Mouse (Mus musculus) ES-E14 (cell line): ENCODE measurements around the gene Slit1. TPM values are rescaled to one million over a fixed set of nuclear protein-coding genes. Genes with fewer than 3 reads are reported as not detected.

Experiments used
- DNase-seq: peaks from one replicate; pipeline ENCODE4 v3.0.0-alpha.2; 2013; ENCODE audit warnings: low read depth, low spot score
- H3K27ac ChIP-seq: 2 replicates; pipeline ENCODE4 v1.5.1; 2012; ENCODE audit warnings: low read depth, mild to moderate bottlenecking, low read length, moderate library complexity, mixed read lengths; ENCODE audit not compliant: poor library complexity, insufficient read depth, severe bottlenecking
- H3K36me3 ChIP-seq: 2 replicates; pipeline ENCODE4 v1.6.1; 2012; ENCODE audit warnings: mild to moderate bottlenecking, low read length, moderate library complexity, mixed read lengths; ENCODE audit not compliant: control insufficient read depth, poor library complexity, insufficient read depth, severe bottlenecking
- H3K4me1 ChIP-seq, 2 experiments: fragments of 150-350 bp in 1 of 2; sonication (generic) in 1 of 2; 2 replicates each; pipeline ENCODE4 v1.6.1; 2012; ENCODE audit warnings: low read length in 2 of 2, mild to moderate bottlenecking in 1 of 2, mixed read lengths in 1 of 2; ENCODE audit not compliant: control insufficient read depth in 2 of 2, insufficient read depth in 2 of 2, poor library complexity in 1 of 2
- H3K4me3 ChIP-seq, 2 experiments: fragments of 150-350 bp in 1 of 2; sonication (generic) in 1 of 2; 2 replicates each; pipeline ENCODE4 v1.5.1; 2012; ENCODE audit warnings: low read length in 2 of 2, low read depth in 1 of 2, mild to moderate bottlenecking in 1 of 2, mixed read lengths in 1 of 2; ENCODE audit not compliant: insufficient read depth in 1 of 2, poor library complexity in 1 of 2, severe bottlenecking in 1 of 2
- H3K9ac ChIP-seq: 2 replicates; pipeline ENCODE4 v1.6.1; 2012; ENCODE audit warnings: low read depth, mild to moderate bottlenecking, low read length, mixed read lengths; ENCODE audit not compliant: poor library complexity, insufficient read depth, severe bottlenecking
- H3K9me3 ChIP-seq: fragments of 150-350 bp; sonication (generic); 2 replicates; pipeline ENCODE4 v1.6.1; 2012; ENCODE audit warnings: low read depth, mild to moderate bottlenecking, low read length; ENCODE audit not compliant: control insufficient read depth, insufficient read depth
- CHD2 ChIP-seq: IDR thresholded peaks from 2 replicates; pipeline ENCODE4 v1.6.1; 2014; ENCODE audit warnings: mild to moderate bottlenecking, low read depth, low read length, inconsistent platforms
- HCFC1 ChIP-seq: IDR thresholded peaks from 2 replicates; pipeline ENCODE4 v1.6.1; 2012; ENCODE audit warnings: low read length, inconsistent platforms, borderline replicate concordance; ENCODE audit not compliant: insufficient read depth
- MAFK ChIP-seq: IDR thresholded peaks from 2 replicates; pipeline ENCODE4 v1.6.1; 2014; ENCODE audit warnings: mild to moderate bottlenecking, low read depth, low read length, inconsistent platforms; ENCODE audit not compliant: insufficient read depth
- ZC3H11A ChIP-seq: IDR thresholded peaks from 2 replicates; pipeline ENCODE4 v1.6.1; 2012; ENCODE audit warnings: low read depth, mild to moderate bottlenecking, inconsistent platforms, low read length, borderline replicate concordance
- ZNF384 ChIP-seq: IDR thresholded peaks from 2 replicates; pipeline ENCODE4 v1.6.1; 2012; ENCODE audit warnings: low read depth, low read length, inconsistent platforms
- in situ Hi-C, 2 experiments: fragments of 600-800 bp; cut with MboI; formaldehyde crosslinking; loops; one replicate each; pipeline ENCODE4 v1.15.1; 2025; ENCODE audit warnings: low sequenced_read_pairs in 2 of 2, inconsistent platforms in 1 of 2; ENCODE audit not compliant: unreplicated experiment in 2 of 2
- total RNA-seq: library from RNA; depleted of rRNA; stranded (reverse); fragments of 300-350 nt; gene quantifications from 2 replicates; pipeline ENCODE4 v1.2.3, GENCODE M21; 2012

Slit1 gene
- total RNA-seq, 1 experiment = 1.4 TPM

DNA sequence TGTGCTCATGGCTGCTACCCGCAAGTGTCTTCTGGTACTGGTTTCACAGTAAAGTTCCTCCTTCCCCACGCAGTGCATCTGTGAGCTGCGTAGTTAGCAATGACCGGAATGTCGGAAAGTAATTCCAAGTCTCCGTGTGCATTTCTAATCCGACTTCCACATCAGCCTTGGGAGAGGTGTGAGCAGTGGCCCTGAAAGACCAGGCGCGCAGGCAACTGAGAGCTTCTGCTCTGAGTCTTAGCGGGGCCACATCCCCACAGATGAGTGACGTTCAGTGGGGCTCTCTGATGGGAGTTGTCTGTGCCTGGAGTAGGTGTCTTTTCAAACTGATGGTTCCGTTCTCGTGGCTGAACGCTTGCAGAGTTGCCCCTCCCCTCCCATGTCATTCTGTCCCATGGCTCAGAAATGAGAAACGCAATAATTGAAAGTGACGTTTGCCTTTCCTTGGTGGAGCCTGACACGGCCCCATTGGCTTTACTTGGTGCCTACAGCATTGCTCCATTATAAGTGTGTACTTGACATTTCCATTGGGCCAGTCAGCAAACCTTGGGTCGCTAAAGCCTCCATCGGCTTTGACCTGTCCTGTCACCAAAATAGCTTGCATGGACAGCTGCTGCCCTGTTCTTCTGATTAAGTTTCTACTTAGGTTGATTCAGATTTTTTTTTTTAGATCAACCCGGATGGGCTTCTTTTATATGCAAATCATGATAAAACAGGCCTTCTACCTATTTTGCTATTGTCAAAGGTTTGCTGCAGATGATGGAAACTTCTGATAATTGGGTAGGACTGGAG is 155.8 kb downstream of the Slit1 start:
- Histone ChIP-seq H3K27ac (no peak overlapping the region; the same call in 1 of the 2 replicates), H3K36me3 (peaks cover 28% of the 10 kb centered on the region), H3K9me3 (no peaks in the 10 kb centered on the region), H3K9ac (no peak overlapping the region), H3K4me1 (no peaks in the 10 kb centered on the region), H3K4me3 (no peak overlapping the region)
- no peak for DNase-seq
- no peak for TF ChIP-seq CHD2
- TF ChIP-seq MAFK = no peak
- TF ChIP-seq ZNF384 = no peak
- TF ChIP-seq ZC3H11A = no peak
- TF ChIP-seq HCFC1 = no peak
- in situ Hi-C loops = no loop called here

DNA sequence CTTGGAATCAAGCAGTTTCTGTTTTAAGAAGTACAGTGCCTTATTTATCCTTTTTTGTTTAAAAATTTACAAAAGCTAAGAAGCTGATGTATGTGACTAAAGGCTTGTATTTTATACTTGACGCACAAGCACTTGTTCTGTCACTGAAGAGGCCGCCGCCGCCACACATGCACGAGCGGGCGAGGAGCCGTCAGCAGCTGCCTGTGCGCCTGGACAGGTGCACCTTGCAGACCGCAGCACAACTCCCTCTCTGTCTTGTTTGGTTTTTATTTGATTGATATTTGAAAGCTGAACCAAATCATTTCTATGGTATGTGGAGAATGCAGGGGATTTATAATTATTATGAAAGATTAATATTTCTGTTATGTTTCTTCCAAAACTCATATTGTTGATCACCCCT is 156.7 kb downstream of the Slit1 start:
- no peaks in the 10 kb centered on the region for H3K4me1 ChIP-seq
- no peak overlapping the region for H3K27ac ChIP-seq
- H3K9ac ChIP-seq = no peak overlapping the region
- no peak overlapping the region for H3K4me3 ChIP-seq
- in situ Hi-C loops = no loop called here
- no peak for DNase-seq
- peaks cover 36% of the 10 kb centered on the region for H3K36me3 ChIP-seq
- H3K9me3 ChIP-seq = no peaks in the 10 kb centered on the region
- TF ChIP-seq CHD2 (no peak), ZNF384 (no peak), MAFK (no peak), HCFC1 (no peak), ZC3H11A (no peak)

DNA sequence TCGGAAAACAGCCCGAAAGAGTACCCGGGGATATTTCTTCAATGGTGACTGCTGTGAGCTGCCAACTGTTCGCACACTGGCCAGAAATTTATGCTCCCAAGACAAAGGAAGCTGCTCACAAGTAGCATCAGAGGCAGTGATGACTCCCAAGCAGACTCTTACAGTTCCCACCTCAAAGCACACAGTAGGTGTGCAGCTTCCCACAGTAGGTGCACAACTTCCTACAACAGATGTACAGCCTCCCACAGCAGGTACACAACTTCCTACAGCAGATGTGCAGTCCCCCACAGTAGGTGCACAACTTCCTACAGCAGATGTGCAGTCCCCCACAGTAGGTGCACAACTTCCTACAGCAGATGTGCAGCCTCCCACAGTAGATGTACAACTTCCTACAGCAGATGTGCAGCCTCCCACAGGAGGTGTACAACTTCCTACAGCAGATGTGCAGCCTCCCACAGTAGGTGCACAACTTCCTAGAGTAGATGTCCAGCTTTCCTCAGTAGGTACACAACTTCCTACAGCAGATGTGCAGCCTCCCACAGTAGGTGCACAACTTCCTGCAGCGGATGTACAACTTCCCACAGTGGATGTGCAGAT is 160.4 kb downstream of the Slit1 start:
- no peaks in the 10 kb centered on the region for H3K9me3 ChIP-seq
- in situ Hi-C loops = no loop called here
- H3K4me1 ChIP-seq = no peaks in the 10 kb centered on the region
- no peak overlapping the region for H3K4me3 ChIP-seq
- H3K27ac ChIP-seq = no peak overlapping the region
- DNase-seq = no peak
- peaks cover 35% of the 10 kb centered on the region for H3K36me3 ChIP-seq
- H3K9ac ChIP-seq = no peak overlapping the region
- TF ChIP-seq ZC3H11A (no peak), MAFK (no peak), ZNF384 (no peak), HCFC1 (no peak), CHD2 (no peak)

DNA sequence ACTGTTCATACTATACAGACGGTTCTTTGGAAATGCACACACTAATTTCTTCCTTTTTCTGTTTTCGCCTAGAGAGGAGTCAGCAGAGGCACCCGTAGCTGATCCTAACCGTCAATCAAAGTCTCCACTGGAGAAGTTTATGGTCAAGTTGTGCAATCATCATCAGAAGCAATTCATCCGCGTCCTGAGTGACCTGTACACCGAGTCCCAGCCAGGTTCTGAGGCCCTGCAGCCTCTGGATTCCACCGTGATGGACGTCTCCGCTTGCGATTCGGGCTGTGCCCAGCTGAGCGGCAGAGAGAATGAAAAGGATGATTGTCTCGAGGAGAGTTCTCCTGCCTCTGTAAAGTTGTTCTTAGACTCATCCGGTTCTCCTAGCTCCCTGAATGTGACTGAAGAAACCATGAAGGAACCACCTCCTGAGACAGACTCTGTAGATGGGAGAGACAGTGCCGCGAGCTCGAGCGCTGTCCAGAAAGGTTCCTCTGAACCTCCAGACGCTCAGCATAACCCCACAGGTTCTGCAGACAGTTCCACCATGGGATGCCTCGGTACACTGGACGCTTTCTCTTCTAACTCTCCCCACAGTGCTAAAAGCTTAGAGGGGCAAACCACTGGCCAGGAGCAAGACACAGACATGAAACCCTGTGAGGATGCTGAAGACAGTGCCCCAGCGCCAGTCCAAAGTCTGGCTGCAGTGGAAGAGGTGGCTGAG is 161.6 kb downstream of the Slit1 start, which contains the start of gene Gm340:
TSS of gene Gm340 (plus strand) at position 665 of the 715 bp plus-strand sequence.
- peaks cover 30% of the 10 kb centered on the region for H3K36me3 ChIP-seq
- no peak within 1 kb of the TSS for H3K27ac ChIP-seq
- H3K9ac ChIP-seq = no peak within 1 kb of the TSS
- DNase-seq = no peak
- H3K9me3 ChIP-seq = no peaks in the 10 kb centered on the region
- no peak for TF ChIP-seq HCFC1
- TF ChIP-seq ZC3H11A = no peak
- TF ChIP-seq ZNF384 = no peak
- no peak for TF ChIP-seq MAFK
- TF ChIP-seq CHD2 = no peak
- H3K4me1 ChIP-seq = no peaks in the 10 kb centered on the region
- in situ Hi-C loops = no loop called here
- H3K4me3 ChIP-seq = no peak within 1 kb of the TSS
